Mouse (Mus musculus) cerebral cortex, adult 2 months (tissue): ENCODE data around the gene Dab2ip.

Experiments
- WGBS: fragments of 180-500 bp; shearing (Covaris S2); methylation state at CpG from one replicate; pipeline ENCODE4 v1.1.7; 2018; 5-methylcytosine and 5-hydroxymethylcytosine counted together

Dab2ip gene

DNA sequence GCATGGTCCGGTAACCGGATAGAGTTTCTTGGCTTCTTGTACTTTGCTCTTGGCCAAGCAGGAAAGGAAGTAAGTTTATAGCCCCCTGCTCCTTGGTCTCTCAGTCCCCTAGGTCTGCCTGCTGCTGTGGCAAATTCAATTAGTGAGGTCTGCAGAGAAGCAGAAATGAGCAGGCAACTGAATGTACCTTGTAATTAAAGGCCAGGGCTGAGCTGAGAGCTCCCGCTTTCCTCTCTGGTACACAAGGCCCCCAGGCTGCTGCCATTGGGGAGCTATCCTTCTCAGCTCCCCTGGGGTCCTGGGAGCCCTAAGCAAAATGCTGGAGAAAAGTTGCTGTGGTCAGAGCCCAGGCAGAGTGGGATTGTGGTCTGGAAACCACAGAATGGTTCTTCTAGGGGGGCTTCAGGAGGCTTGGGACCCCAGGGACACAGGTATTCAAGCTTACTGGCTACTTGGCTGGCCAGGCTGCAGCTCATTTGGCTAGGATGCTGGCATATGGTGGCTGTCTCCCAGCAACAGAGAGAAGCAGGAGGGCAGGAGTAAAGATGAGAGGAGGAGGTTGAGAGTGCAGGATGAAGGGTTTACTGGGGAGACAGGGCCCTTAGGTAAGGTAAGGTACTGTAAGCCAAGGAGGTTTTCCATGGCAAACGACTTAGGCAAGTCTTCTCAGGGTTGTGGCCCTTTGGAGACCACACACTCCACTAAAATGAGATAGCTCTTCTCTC lies 922 bp downstream of the Dab2ip start:
- WGBS: 42% methylated on average over 4 of the region's 4 CpGs

DNA sequence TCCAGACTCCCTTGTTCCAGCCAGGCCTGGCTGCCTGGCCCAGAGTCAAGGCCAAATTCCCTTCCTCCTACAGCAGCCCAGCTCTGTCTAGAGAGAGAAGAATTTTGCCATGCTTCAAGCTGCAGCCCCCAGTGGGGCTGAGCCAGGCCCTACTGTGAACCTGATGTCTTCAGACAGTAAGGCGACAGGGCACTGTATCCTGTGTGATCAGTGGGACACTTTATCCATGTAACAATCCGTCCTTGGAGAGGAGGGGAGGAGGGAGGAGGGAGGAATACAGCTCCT lies 1.4 kb downstream of the Dab2ip start:
- WGBS: 35% methylated on average over 2 of the region's 2 CpGs

DNA sequence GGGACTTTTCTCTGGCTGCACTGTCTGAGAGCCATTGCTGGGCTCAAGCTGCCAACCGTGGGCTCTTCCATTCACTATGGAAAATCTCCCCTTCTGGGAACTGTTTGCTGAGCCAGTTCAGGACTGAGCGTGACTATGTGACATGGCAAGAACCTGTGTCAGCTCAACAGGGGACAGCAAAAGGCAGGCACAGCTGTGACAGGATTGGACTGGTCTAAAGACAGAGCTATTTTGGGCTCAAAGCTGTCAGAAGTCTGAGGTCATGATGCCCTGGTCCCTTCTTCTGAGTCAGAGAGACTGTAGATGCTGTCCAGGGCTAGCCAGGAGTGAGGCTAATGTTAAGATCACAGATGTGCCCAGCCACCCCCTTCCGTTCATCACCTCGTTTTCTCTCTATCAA lies 5.7 kb downstream of the Dab2ip start:
- 75% methylated on average over 4 of the region's 4 CpGs for WGBS

DNA sequence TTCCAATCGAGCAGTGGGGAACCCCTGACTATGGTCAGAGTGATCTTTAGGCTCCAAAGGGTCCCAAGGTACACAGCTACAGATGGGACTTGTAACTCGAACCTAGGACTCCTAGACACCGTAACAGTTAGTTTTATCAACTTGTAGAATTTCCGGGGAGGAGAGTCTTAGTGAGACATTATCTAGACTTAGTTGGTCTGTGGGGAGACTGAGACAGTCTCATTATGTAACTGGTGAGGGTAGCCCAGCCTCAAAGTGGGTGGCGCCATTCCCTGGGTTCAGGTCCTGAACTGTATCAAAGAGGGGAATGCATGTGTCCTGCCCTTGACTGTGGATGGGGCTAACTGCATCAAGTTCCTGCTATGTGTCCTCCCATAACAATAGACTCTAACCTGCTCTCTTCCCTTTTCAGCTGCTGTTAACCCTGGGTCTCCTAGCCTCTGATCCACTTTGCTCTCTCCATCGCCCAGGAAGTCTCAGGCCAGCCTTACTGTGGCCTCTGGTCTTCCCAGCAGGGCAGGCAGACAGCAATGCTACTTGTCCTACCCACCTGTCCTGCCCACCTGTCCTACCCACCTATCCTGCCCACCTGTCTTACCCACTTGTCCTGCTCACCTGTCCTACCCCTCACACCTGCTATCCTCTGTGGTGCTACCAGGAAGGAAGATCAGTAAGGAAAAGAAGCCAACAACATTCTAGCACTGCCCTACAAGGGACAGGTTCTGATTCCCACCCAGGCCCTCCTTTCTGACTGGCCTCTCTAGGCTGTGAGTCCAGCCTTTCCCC lies 7.2 kb downstream of the Dab2ip start:
- 92% methylated on average over 6 of the region's 6 CpGs for WGBS

DNA sequence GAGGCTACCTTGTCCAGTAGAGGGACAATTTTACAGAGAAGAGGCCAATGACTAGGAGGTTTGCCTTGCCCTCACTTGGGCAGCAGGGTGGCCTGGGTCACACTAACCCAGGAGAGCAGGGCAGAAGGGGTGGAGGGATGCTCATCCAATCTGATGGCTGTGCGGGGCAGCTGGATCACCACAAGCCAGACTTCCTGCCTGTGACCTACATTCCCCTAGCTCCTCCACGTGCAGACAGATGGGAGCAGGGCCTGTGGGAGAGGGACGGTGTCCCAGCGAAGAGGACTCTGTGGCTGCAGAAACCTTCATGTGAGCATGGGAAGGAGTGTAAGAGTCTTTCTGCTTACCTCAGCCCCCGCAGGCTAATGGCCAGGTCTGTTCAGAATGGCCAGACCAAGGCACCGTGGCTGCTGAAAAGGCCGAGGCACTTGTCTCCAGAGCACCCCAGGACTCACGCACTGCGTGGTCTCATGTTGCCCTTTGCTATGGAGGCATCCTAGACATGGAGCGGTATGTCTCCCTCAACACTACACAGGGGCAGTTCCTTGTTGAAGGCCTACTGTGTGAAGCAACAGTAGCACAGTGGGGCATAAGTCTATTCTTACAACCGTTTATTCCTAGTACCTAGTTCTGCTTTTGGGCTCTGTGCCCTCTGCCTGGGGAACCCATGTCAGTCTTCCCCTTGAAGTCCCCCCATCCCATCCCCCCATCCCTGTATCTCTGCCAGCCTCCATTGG lies 9.1 kb downstream of the Dab2ip start:
- WGBS: 73% methylated on average over 11 of the region's 11 CpGs

DNA sequence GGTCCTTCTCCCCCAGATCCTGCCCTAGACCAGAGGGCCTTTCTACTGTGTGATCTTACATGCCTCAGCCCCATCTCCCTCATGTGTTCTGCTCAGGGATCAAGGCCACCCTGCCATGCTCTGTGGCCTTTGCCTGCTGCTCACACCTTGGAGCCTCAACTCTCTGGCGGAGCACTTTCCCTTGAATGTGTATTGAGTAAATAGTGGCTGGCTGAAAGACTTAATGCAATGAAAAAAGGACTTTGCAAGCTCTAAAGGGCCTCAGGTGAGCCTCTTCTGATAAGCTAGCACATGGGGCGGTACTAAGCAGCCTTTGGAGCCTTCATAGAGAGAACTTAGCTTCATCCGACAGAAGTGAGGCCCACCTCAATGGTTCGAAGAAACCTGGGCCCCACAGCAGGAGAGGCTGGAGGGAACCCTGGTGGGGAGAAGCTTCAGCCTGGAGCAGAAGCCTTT lies 9.7 kb downstream of the Dab2ip start:
- 98% methylated on average over 4 of the region's 4 CpGs for WGBS

DNA sequence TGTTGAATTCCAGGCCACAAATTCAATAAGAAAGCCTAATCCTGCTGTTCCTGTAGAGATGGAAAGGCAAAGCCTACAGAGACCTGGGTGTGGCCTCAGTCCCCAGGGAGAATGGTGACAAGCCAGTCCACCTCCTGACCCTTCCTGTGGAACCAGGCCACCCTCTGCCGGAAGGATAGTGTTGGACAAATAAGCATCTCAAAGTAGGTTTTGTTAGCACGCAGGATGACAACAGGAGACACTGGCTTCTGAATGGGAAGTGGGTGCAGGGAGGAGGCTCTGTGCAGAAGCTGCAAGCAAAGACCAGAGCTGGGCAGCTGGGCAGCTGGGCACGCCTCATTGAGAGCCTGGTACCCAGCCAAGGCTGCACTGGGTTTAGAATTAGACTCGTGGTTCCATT lies 12.7 kb downstream of the Dab2ip start:
- 41% methylated on average over 4 of the region's 4 CpGs for WGBS

DNA sequence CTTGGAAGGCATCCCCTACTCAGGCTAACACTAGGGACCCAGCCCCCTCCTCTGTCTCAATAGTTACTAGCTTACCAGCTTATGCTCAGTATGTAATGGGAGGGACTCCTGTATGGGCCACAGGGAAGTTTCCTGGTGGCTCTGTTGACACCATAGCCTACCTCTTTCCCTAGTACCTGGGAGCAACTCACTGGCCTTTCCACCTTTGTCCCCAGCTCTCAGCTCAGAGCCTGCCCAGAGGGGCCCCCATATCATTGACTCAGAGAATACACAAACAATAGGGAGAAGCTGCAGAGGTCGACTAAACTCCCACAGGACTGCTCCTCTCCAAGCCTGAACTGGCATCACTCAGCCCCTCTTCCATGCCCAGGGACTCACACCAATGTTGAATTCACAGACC lies 16.6 kb downstream of the Dab2ip start:
- 87% methylated on average over 1 of the region's 1 CpGs for WGBS

DNA sequence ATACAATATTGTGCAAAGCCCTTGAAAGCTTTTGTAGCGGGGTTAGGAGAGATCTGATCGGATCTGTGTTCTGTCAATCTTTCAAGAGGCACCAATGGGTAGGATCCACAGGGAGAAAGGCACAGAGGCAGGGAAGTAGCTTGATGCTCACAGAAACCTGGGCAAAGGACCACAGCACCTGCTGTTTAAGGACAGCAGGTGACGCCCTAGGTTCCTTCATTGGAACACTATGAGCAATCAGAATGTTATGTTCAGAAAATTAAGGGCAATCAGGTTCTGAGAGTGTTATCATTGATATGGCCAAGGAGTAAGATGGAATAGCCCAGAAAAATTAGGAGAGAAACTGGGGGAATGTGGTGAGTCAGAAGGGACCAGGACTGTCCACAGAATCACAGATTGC lies 18.6 kb downstream of the Dab2ip start:
- WGBS: 93% methylated on average over 3 of the region's 3 CpGs

DNA sequence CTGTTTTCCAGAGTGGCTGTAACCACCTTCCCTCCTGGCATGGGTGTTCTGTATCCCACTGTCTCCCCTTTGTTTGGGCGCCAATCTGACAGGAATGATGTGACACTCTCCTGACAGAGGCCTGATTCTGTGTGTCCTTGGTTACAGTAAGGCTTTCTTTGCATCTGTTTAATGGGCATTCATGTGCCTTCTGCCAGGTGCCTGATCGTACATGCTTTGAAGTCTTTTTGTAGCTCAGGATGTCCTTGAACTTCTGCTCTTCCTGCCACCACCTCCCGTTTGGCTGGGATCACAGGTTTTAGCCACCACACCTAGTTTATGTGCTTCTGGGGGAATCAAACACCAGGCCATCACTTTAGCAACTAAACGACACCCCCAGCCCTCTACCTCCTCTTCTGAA lies 22.0 kb downstream of the Dab2ip start:
- WGBS: 87% methylated on average over 4 of the region's 4 CpGs

DNA sequence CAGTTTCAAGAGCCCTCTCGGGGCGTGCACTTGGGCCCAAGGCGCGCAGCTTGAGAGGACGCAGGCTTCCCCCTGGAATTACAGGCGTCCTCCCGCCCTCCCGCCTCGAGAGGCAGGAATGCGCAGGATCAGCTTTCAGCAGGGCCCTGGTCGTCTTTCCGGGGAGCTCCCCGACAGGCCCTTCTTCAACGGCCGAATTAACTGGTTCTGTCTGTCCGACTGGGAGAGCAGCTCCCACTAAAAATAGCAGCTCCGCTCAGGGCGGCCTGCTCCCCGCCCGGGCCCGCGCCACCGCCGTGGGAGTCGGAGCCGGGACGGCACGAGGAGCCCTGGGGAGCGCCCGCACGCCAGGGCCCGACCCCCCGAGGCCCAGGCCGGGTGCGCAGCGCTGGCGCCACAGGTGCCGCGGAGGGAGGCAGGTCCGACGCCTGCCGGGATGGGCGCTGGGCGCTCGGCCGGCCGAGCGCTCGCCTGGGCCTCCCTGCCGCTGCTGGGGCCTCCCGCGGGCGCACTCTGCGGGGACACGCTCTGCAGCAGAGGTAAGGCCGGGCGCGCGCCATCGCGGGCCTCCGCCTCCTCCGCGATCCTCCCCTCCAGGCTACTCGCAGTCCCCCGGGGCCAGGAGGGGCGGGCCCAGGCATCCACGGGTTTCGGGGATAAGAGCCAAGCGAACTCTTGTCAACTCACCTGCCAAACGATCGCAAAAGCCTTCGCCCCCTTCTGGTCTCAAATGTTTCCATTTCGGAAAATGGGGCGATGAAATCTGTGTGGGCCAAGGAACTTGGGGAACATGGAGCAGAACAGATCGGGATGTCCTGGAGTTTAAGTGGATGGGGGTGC lies 23.7 kb downstream of the Dab2ip start:
- WGBS: 6% methylated on average over 76 of the region's 76 CpGs

DNA sequence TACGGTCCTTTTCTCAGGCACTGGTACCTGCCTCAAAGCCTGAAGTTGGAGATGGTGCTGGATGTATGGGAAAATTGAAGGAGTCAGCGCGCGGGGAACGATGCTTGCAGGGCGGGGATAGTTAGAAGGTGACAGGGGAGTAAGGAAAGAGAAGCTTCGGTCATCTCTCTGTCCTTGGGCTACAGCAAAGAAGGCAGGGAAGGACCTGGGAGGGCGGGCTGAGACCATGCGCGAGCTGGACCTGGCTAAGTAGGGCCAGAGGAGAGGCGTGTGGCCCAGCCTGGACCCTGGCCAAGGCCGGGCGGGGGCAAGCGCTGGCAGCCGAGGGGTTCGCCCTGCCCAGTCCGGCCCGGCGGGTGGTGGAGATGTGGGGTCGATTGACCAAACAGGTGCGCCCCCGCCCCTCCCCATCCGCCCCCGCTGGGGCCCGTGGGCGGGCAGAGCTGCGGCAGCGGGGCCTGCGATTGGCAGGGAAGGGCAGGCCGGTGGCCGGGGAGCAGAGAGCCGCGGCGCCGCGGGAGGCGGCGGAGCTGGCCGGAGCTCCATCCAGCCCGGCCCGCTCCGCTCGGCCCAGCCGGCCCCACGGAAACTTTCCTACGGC lies 24.4 kb downstream of the Dab2ip start:
- 5% methylated on average over 46 of the region's 46 CpGs for WGBS

DNA sequence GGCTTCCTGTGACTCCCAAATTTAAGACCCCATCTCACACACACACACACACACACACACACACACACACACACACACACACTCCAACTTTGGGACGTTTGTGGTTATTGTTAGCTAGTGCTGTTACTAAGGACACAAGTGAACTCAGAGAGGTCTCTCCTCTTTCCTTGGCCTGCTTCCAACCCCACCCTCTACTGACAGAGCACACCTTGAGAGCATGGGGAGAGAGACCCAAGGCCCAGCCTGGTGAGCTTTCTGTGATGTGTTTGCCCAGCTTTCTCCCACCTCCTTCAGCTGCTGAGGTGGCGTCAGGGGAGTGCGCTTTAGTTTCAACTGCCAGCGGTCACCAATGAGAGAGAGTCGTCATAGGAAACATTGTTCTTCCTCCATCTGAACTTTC lies 25.3 kb downstream of the Dab2ip start:
- 82% methylated on average over 5 of the region's 5 CpGs for WGBS

DNA sequence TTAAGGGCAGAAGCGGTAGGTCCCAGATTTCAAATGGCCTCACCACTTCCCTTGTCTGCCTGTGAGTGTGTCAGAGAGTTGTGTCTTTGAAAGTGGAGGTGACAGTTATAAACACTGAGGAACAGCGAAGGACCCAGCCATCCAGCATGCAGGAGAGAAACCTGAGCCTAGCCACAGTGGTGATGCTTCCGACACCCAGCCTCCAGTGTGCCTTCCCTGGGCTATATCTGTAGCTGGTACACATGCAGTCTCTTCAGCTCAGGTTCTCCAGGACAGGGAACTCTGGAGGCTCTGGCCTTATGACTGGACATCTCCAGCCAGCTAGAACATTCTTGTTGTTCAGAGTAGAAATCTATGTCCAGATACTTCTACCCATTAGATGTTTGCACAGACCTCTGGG lies 25.9 kb downstream of the Dab2ip start:
- WGBS: 100% methylated on average over 3 of the region's 3 CpGs

DNA sequence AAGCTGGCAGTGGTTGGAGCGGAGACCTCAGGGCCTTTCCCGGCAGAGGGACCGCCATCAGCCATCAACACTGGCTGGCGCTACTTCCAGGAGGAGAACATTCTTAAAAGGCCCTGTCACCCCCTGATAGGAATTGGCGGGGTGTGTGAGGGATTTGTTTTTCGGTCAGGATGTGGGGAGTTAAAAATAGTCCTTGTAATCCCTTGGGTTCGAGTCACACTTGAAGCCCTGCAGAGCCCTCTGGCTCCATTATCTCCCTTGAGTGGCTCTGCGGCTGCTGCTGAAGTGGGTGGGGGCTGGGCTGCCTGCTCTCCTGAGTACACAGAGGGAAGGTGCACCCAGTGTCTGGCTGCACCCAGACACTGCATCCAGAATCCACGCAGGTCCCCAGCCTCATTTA lies 30.3 kb downstream of the Dab2ip start:
- 67% methylated on average over 9 of the region's 9 CpGs for WGBS

DNA sequence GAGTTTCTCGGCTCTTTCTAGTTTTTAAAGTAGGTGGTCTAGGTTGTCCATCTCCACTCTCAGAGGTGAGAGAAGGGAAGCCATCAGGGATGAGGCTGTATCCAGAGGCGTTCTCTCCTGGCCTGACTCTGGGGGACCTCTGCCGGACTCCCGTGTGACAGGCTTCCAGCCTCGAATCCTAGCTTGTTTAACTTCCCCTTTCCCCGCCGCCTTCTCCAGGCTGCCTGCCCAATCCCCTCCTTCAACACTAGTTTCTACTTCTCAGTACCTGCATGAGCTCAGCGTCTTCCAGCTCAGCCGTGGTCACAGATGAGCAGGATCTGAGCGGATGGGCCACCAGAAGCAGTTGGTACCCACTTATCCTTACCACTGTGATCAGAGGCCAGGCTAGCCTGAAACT lies 31.3 kb downstream of the Dab2ip start:
- 80% methylated on average over 10 of the region's 10 CpGs for WGBS

DNA sequence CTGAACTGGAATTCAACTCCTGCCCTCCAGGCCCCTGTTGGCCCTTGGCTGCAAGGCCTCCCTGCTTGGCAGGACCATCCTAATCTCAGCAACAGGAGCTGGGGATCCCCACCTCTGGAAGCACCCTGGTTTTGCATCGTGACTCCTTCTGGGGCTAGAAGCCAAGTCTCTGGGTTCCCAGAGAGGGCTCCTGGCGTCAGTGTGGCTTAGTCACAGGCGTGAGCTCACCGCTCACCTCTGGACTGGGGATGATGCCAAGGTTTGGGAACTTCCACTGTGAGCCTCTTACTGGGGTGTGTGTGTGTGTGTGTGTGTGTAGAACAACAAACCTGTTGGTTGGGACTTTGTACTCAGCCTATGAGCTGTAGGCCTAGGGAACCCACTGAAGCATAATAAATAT lies 31.7 kb downstream of the Dab2ip start:
- WGBS: 38% methylated on average over 4 of the region's 4 CpGs

DNA sequence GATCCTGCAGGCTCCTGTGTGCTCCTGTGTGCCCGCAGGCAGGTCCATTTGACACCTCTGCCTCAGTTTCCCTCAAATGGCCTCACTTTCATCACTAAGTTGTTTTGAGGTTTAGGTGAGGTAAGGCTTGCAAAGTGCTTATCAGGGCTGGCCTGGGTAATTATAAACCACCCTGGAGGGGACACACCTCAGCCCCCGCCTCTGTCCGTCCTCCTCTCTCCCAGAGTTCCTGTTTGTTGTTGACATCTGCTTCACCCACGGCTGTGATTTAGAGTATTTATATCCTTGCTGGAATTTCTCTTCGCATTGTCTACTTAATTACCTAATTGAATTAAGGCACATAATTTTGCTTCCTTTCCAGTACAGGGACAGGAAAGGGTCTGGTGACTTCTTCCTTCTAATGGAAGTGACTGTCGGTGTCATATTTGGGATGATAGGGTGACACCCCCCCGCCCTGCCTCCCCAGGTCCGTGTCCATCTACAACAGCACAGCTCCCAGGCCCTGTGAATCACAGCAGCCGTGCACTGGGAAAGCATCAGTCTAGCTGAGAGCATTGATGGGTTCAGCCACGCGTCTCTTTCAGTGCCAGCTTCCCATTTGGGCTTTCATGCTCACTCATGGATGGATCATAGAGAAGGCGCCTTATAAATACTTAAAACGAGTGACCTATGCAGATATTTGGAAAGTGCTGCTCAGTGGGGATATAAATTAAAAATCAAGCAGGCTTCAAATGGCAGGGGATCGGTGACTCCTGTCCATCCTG lies 34.1 kb downstream of the Dab2ip start:
- WGBS: 76% methylated on average over 14 of the region's 14 CpGs

DNA sequence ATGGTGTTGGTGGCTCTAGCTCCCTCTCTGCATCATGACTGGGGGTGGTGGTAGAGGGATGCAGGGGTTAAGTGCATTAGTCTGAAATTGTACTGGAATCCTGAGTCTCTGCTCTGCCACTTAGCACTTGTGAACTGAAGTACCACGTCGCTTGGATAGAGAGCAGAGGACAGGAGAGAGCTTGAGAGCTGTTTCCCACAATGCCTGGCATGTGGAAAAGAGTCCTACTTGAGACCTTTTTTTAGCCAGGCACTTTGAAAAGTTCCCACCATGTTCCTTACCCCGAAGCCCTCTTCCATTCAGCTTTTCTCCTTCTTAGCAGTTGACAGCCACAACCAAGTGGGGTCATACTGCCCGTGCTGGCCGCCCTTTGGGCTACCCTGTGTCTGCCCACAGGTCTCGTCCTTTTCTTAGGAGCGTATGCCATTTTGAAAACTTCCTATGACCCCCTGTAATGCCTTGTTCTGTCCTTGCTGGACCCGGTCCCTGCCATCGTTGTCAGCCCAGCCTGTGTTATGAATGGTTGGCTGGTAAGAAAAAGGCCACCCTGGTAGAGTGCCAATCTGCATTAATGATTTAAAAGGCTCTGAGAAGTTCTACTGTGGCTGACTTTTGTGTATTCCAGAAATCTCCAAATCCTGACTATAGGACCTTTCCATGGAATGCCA lies 34.8 kb downstream of the Dab2ip start:
- 69% methylated on average over 9 of the region's 9 CpGs for WGBS

DNA sequence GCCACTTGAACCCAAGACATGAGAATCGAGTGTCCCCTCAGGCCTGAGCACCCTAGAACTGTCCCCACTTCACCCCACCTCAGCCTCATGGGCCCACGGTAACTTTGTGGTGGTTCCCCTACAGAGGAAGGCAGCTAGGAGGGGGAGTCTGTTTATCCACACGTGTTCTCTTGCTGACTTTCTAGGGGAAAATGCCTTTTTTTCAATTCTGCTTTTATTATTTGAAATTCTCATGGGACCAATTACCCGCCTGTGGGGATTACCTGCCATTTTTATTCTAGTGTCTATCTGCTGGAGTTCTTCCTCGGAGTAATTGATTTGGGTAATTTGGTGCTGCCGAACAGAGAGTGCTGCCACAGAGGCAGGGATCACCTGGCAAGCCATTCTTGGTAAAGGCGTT lies 35.8 kb downstream of the Dab2ip start:
- WGBS: 85% methylated on average over 7 of the region's 7 CpGs
